Mouse (Mus musculus) lung, postnatal 14 days (tissue): Measurements from ENCODE around the gene Ubald1.

Experiments
- DNase-seq: peaks from one replicate; pipeline ENCODE4 v3.0.0; 2021

Ubald1 gene

GRCm38 (mm10) chr16:4880136-4880825 lies at the start of gene Ubald1:
Gene Ubald1, minus strand, starts transcription at chr16:4880315.
- DNase-seq = peak; percentile 98

- no peak for DNase-seq
Measured at GRCm38 (mm10) chr16:4928474-4928873, 48.4 kb upstream of the Ubald1 start.

GRCm38 (mm10) chr16:4927967-4928366 lies 47.9 kb upstream of the Ubald1 start:
- DNase-seq = no peak

GRCm38 (mm10) chr16:4923996-4924395 lies 43.9 kb upstream of the Ubald1 start:
- no peak for DNase-seq

- no peak for DNase-seq
Measured at GRCm38 (mm10) chr16:4922481-4922880, 42.4 kb upstream of the Ubald1 start.

- no peak for DNase-seq
Measured at GRCm38 (mm10) chr16:4920556-4920955, 40.4 kb upstream of the Ubald1 start.

- DNase-seq = no peak
Measured at GRCm38 (mm10) chr16:4916608-4917007, 36.5 kb upstream of the Ubald1 start.

- DNase-seq = no peak
Measured at GRCm38 (mm10) chr16:4915931-4916330, 35.8 kb upstream of the Ubald1 start.

- peak; percentile 96 for DNase-seq
Measured at GRCm38 (mm10) chr16:4913783-4914735, 33.9 kb upstream of the Ubald1 start.

GRCm38 (mm10) chr16:4912907-4913782 lies 33.0 kb upstream of the Ubald1 start:
- DNase-seq = peak; percentile 19

GRCm38 (mm10) chr16:4912074-4912648 lies 32.0 kb upstream of the Ubald1 start:
- DNase-seq = no peak

GRCm38 (mm10) chr16:4910758-4911157 lies 30.6 kb upstream of the Ubald1 start:
- no peak for DNase-seq

GRCm38 (mm10) chr16:4909745-4910144 lies 29.6 kb upstream of the Ubald1 start:
- DNase-seq = no peak

- DNase-seq = no peak
Measured at GRCm38 (mm10) chr16:4907972-4908371, 27.9 kb upstream of the Ubald1 start.

GRCm38 (mm10) chr16:4907386-4907785 lies 27.3 kb upstream of the Ubald1 start:
- no peak for DNase-seq

- no peak for DNase-seq
Measured at GRCm38 (mm10) chr16:4906559-4906958, 26.4 kb upstream of the Ubald1 start.

- DNase-seq = no peak
Measured at GRCm38 (mm10) chr16:4905591-4905990, 25.5 kb upstream of the Ubald1 start.

- DNase-seq = no peak
Measured at GRCm38 (mm10) chr16:4904878-4905277, 24.8 kb upstream of the Ubald1 start.

GRCm38 (mm10) chr16:4903491-4904102 lies 23.5 kb upstream of the Ubald1 start:
- DNase-seq = no peak

GRCm38 (mm10) chr16:4902390-4902789 lies 22.3 kb upstream of the Ubald1 start:
- no peak for DNase-seq

- DNase-seq = no peak
Measured at GRCm38 (mm10) chr16:4901167-4901566, 21.1 kb upstream of the Ubald1 start.

- DNase-seq = no peak
Measured at GRCm38 (mm10) chr16:4899711-4900110, 19.6 kb upstream of the Ubald1 start.
